Mouse (Mus musculus) telencephalon, adult 2 months (tissue): ENCODE measurements around the gene Zfp426.

Source experiments
- DNase-seq: peaks from one replicate; pipeline ENCODE4 v3.0.0-alpha.2; 2011; ENCODE audit warnings: low read depth, low spot score

Gene Zfp426

GRCm38 (mm10) chr9:20459377-20460317 is 32.9 kb downstream of the Zfp426 start, which contains the start of gene Zfp26:
Gene Zfp26, minus strand, starts transcription at chr9:20460162.
- DNase-seq = peak; percentile 90

GRCm38 (mm10) chr9:20453647-20454046 is 38.9 kb downstream of the Zfp426 start:
- no peak for DNase-seq

GRCm38 (mm10) chr9:20451493-20451892 is 41.1 kb downstream of the Zfp426 start:
- no peak for DNase-seq

- DNase-seq = no peak
Observed at GRCm38 (mm10) chr9:20443183-20443783, 49.3 kb downstream of the Zfp426 start.

GRCm38 (mm10) chr9:20430004-20430403 is 62.5 kb downstream of the Zfp426 start:
- DNase-seq = no peak
